Comparison of ENCODE assay signal across 13 mouse cellular contexts in genomic region chr12:17701795-17702194, GRCm38 (mm10). TPM values are rescaled to one million over a fixed set of nuclear protein-coding genes. Genes with fewer than 3 reads are reported as not detected.
DNase-seq lines count a peak whose midpoint lies in the region; ATAC-seq and TF ChIP-seq lines count a peak whose summit lies in the region.
"Had no signal": no experiment of that assay in that cellular context is flagged by ENCODE, and none has a peak within 500 bp of the region (broad histone marks: within the 10 kb centered on the region; RNA-seq: fewer than 3 reads in every experiment).

No protein-coding gene starts in this region.

- 41% methylated on average over 2 of the region's 2 CpGs for WGBS in forebrain, postnatal 0 days
- 36% methylated on average over 2 of the region's 2 CpGs for WGBS in forebrain, embryonic 14.5 days
- WGBS in kidney, postnatal 0 days = 37% methylated on average over 2 of the region's 2 CpGs
- 82% methylated on average over 2 of the region's 2 CpGs for WGBS in midbrain, embryonic 10.5 days
- WGBS in midbrain, embryonic 13.5 days = 56% methylated on average over 2 of the region's 2 CpGs

- no peak overlapping the region for H3K27ac ChIP-seq in forebrain, postnatal 0 days (ENCODE audit: low read depth, low read length)
- H3K27ac ChIP-seq in forebrain, embryonic 14.5 days (ENCODE audit: low read depth, low read length) = no peak overlapping the region
- H3K27ac ChIP-seq in kidney, postnatal 0 days = peak overlapping the region; percentile 70
- 0 out of 2 replicates have a peak overlapping the region, but pooled peaks have one; percentile 39 for H3K27ac ChIP-seq in midbrain, embryonic 10.5 days (replicated peaks)
- no peak overlapping the region for H3K27ac ChIP-seq in midbrain, embryonic 13.5 days
- H3K27ac ChIP-seq: embryonic facial prominence, embryonic 15.5 days; layer of hippocampus, adult 2 months had no signal

- peak; percentile 42 for ATAC-seq in forebrain, postnatal 0 days
- no peak for ATAC-seq in forebrain, embryonic 14.5 days
- ATAC-seq in kidney, postnatal 0 days (replicated peaks; ENCODE audit: low FRiP score, low read depth) = no peak
- no peak for ATAC-seq in midbrain, embryonic 13.5 days
- no peak for ATAC-seq in erythroblast, adult 5-6 weeks (replicated peaks; ENCODE audit: low FRiP score, poor library complexity, severe bottlenecking)

- DNase-seq in forebrain, postnatal 0 days = no peak
- DNase-seq in forebrain, embryonic 14.5 days (ENCODE audit: low spot score) = no peak
- peak; percentile 56 for DNase-seq in kidney, postnatal 0 days (ENCODE audit: low spot score)
- no peak for DNase-seq in kidney, adult 18-20 months
- DNase-seq in midbrain, embryonic 10.5 days (ENCODE audit: low spot score) = no peak
- DNase-seq: heart, postnatal 14 days; spleen, adult 18-20 months; thymus, postnatal 36 days had no signal

- no peaks in the 10 kb centered on the region for H3K36me3 ChIP-seq in forebrain, postnatal 0 days (ENCODE audit: insufficient read depth)
- H3K36me3 ChIP-seq in forebrain, embryonic 14.5 days (ENCODE audit: control insufficient read depth, insufficient read depth, low read length) = no peaks in the 10 kb centered on the region
- H3K36me3 ChIP-seq in kidney, postnatal 0 days (ENCODE audit: insufficient read depth, low read length) = no peaks in the 10 kb centered on the region
- H3K36me3 ChIP-seq in midbrain, embryonic 10.5 days = no peaks in the 10 kb centered on the region
- H3K36me3 ChIP-seq in midbrain, embryonic 13.5 days = no peaks in the 10 kb centered on the region
- H3K36me3 ChIP-seq in myocyte (ENCODE audit: control insufficient read depth, insufficient read depth) = no peaks in the 10 kb centered on the region
- H3K36me3 ChIP-seq: embryonic facial prominence, embryonic 15.5 days had no signal

- H3K4me1 ChIP-seq in forebrain, postnatal 0 days (ENCODE audit: insufficient read depth) = no peaks in the 10 kb centered on the region
- peaks cover 16% of the 10 kb centered on the region for H3K4me1 ChIP-seq in forebrain, embryonic 14.5 days (ENCODE audit: control insufficient read depth, insufficient read depth, low read length)
- peaks cover 16% of the 10 kb centered on the region; the same call in 1 of the 2 replicates for H3K4me1 ChIP-seq in kidney, postnatal 0 days (replicated peaks; ENCODE audit: insufficient read depth, low read length)
- peaks cover 62% of the 10 kb centered on the region for H3K4me1 ChIP-seq in midbrain, embryonic 10.5 days
- peaks cover 31% of the 10 kb centered on the region for H3K4me1 ChIP-seq in midbrain, embryonic 13.5 days (replicated peaks)

- TF ChIP-seq CTCF in forebrain, postnatal 0 days (IDR thresholded peaks at IDR 0.05; ENCODE audit: low read depth) = no peak
- TF ChIP-seq CTCF in kidney, postnatal 0 days (IDR thresholded peaks at IDR 0.05; ENCODE audit: low read depth) = no peak

- no peak for TF ChIP-seq POLR2A in myocyte (IDR thresholded peaks at IDR 0.05; ENCODE audit: insufficient read length, low read depth)

- H3K4me3 ChIP-seq in forebrain, postnatal 0 days (ENCODE audit: low read depth, low read length) = no peak overlapping the region
- H3K4me3 ChIP-seq in forebrain, embryonic 14.5 days (ENCODE audit: low read depth, low read length) = no peak overlapping the region
- H3K4me3 ChIP-seq in kidney, postnatal 0 days (replicated peaks; ENCODE audit: low read depth, low read length) = no peak overlapping the region
- no peak overlapping the region for H3K4me3 ChIP-seq in midbrain, embryonic 10.5 days
- no peak overlapping the region for H3K4me3 ChIP-seq in midbrain, embryonic 13.5 days (replicated peaks)
- no peak overlapping the region for H3K4me3 ChIP-seq in myocyte
- H3K4me3 ChIP-seq: embryonic facial prominence, embryonic 15.5 days; layer of hippocampus, adult 2 months had no signal

- H3K79me2 ChIP-seq in myocyte (ENCODE audit: control insufficient read depth, insufficient read depth) = peaks cover 100% of the 10 kb centered on the region

- H3ac ChIP-seq in myocyte (ENCODE audit: control insufficient read depth, insufficient read length) = no peak overlapping the region

- H3K27me3 ChIP-seq in forebrain, postnatal 0 days (ENCODE audit: insufficient read depth, low read length) = no peaks in the 10 kb centered on the region
- no peaks in the 10 kb centered on the region for H3K27me3 ChIP-seq in forebrain, embryonic 14.5 days (replicated peaks; ENCODE audit: control insufficient read depth, insufficient read depth, low read length)
- no peaks in the 10 kb centered on the region for H3K27me3 ChIP-seq in kidney, postnatal 0 days (ENCODE audit: insufficient read depth, low read length)
- H3K27me3 ChIP-seq in midbrain, embryonic 10.5 days (ENCODE audit: low read depth, poor library complexity, severe bottlenecking) = no peaks in the 10 kb centered on the region
- no peaks in the 10 kb centered on the region for H3K27me3 ChIP-seq in midbrain, embryonic 13.5 days
- no peaks in the 10 kb centered on the region for H3K27me3 ChIP-seq in myocyte (ENCODE audit: control insufficient read depth, insufficient read depth, insufficient read length)
- H3K27me3 ChIP-seq: embryonic facial prominence, embryonic 15.5 days had no signal

- H3K4me2 ChIP-seq in forebrain, postnatal 0 days (ENCODE audit: low read depth) = no peak overlapping the region
- H3K4me2 ChIP-seq in forebrain, embryonic 14.5 days (ENCODE audit: low read length) = no peak overlapping the region
- H3K4me2 ChIP-seq in kidney, postnatal 0 days (ENCODE audit: low read length) = no peak overlapping the region
- H3K4me2 ChIP-seq in midbrain, embryonic 13.5 days (replicated peaks) = no peak overlapping the region
- peak overlapping the region; percentile 5 for H3K4me2 ChIP-seq in myocyte (ENCODE audit: low read depth)
- H3K4me2 ChIP-seq: embryonic facial prominence, embryonic 15.5 days had no signal

- no peak overlapping the region for H3K9ac ChIP-seq in forebrain, postnatal 0 days
- H3K9ac ChIP-seq in forebrain, embryonic 14.5 days (ENCODE audit: low read length) = no peak overlapping the region
- no peak overlapping the region for H3K9ac ChIP-seq in kidney, postnatal 0 days (ENCODE audit: low read depth, low read length)
- no peak overlapping the region for H3K9ac ChIP-seq in midbrain, embryonic 13.5 days (replicated peaks)
- H3K9ac ChIP-seq: embryonic facial prominence, embryonic 15.5 days had no signal

- no peaks in the 10 kb centered on the region for H3K9me3 ChIP-seq in forebrain, postnatal 0 days (ENCODE audit: low read length)
- H3K9me3 ChIP-seq in forebrain, embryonic 14.5 days (replicated peaks; ENCODE audit: control insufficient read depth, low read length) = no peaks in the 10 kb centered on the region
- no peaks in the 10 kb centered on the region for H3K9me3 ChIP-seq in kidney, postnatal 0 days (replicated peaks; ENCODE audit: low read length)
- no peaks in the 10 kb centered on the region for H3K9me3 ChIP-seq in midbrain, embryonic 10.5 days (replicated peaks)
- no peaks in the 10 kb centered on the region for H3K9me3 ChIP-seq in midbrain, embryonic 13.5 days
- H3K9me3 ChIP-seq: embryonic facial prominence, embryonic 15.5 days had no signal

TF ChIP-seq in myocyte, 11 proteins besides CTCF, POLR2A, EP300 and RAD21:
- TF ChIP-seq USF1 (IDR thresholded peaks at IDR 0.05; ENCODE audit: low read depth) (no peak), TCF3 (IDR thresholded peaks at IDR 0.05; ENCODE audit: insufficient read length, low read depth) (no peak), TCF12 (IDR thresholded peaks at IDR 0.05; ENCODE audit: insufficient read depth, poor library complexity, severe bottlenecking) (no peak), CEBPB (IDR thresholded peaks at IDR 0.05; ENCODE audit: insufficient read depth, poor library complexity, severe bottlenecking) (no peak)

RNA-seq across cellular contexts. Expression of gene Hpcal1, which starts 11.1 kb away (rescaled TPM):
- 27.7 and 46.9 TPM in 2 replicates for total RNA-seq in forebrain, postnatal 0 days (2014; rRNA removed)
- 47.1 and 76.7 TPM in 2 replicates for polyA plus RNA-seq in forebrain, postnatal 0 days (2015; fragmentation: Nextera tagmentation; extraction: Ambion mirVana)
- 33.3 and 40.0 TPM in 2 replicates for polyA plus RNA-seq in forebrain, embryonic 14.5 days (2014; fragmentation: Nextera tagmentation; extraction: Ambion mirVana)
- polyA plus RNA-seq in kidney, postnatal 0 days (2015; fragmentation: Nextera tagmentation; extraction: Ambion mirVana) = 70.6 and 71.0 TPM in 2 replicates
- 41.0 and 41.9 TPM in 2 replicates for polyA plus RNA-seq in midbrain, embryonic 10.5 days (2016; fragmentation: Nextera tagmentation; extraction: Ambion mirVana)
- polyA plus RNA-seq in midbrain, embryonic 13.5 days (2015; fragmentation: Nextera tagmentation; extraction: Ambion mirVana) = 50.7 and 55.3 TPM in 2 replicates
- polyA plus RNA-seq in myocyte (2012; fragmentation: generic; extraction: Trizol) = 89.4 TPM
- total RNA-seq in erythroblast, adult 5-6 weeks (2015; ENCODE audit: low replicate concordance) = 23.8 and 30.3 TPM in 2 replicates
- total RNA-seq in erythroblast, adult 5-6 weeks (2017; ENCODE audit: low replicate concordance) = 4.3 and 7.4 TPM in 2 replicates

Comparison
In these comparisons a context has a peak if more than half of its experiments do, and no peak if none do; other contexts are left out.
1. H3K27ac ChIP-seq: peak in kidney, postnatal 0 days (single experiment) and midbrain, embryonic 10.5 days (single experiment); none in forebrain, postnatal 0 days (single experiment), forebrain, embryonic 14.5 days (single experiment) and midbrain, embryonic 13.5 days (single experiment).